Mouse (Mus musculus): Measurements from ENCODE around the gene Tmtc4. TPM values are rescaled to one million over a fixed set of nuclear protein-coding genes. Genes with fewer than 3 reads are reported as not detected.
A peak's percentile ranks its signal among the peaks of the same experiment; 100 is the strongest.

Tmtc4 gene
- not detected in 2 replicates for polyA plus RNA-seq (2012; ENCODE audit: insufficient read depth, low replicate concordance)

GRCm38 (mm10) chr14:122983226-122984215 lies at the start of gene Tmtc4:
TSS of gene Tmtc4 (minus strand) at chr14:122984035.
- Histone ChIP-seq H3K9me3 (no peaks in the 10 kb centered on the region), H3K36me3 (replicated peaks; ENCODE audit: low read length) (no peaks in the 10 kb centered on the region), H3K4me1 (peaks cover 31% of the 10 kb centered on the region), H3K27me3 (replicated peaks) (peaks cover 25% of the 10 kb centered on the region), H3K4me3 (replicated peaks) (peak within 1 kb of the TSS; percentile 94)
- TF ChIP-seq GATA1 (IDR thresholded peaks at IDR 0.05; ENCODE audit: borderline replicate concordance, low read length) (no peak), FLI1 (IDR thresholded peaks at IDR 0.05; ENCODE audit: low read length) (no peak)

- no peaks in the 10 kb centered on the region for H3K27me3 ChIP-seq (replicated peaks)
- TF ChIP-seq GATA1 (IDR thresholded peaks at IDR 0.05; ENCODE audit: borderline replicate concordance, low read length): no peak
- TF ChIP-seq FLI1 (IDR thresholded peaks at IDR 0.05; ENCODE audit: low read length): no peak
- H3K9me3 ChIP-seq: peaks cover 14% of the 10 kb centered on the region
- H3K36me3 ChIP-seq (replicated peaks; ENCODE audit: low read length): no peaks in the 10 kb centered on the region
- no peak overlapping the region for H3K4me3 ChIP-seq (replicated peaks)
- no peaks in the 10 kb centered on the region for H3K4me1 ChIP-seq
Measured at GRCm38 (mm10) chr14:123032435-123032834, 48.6 kb upstream of the Tmtc4 start.

- TF ChIP-seq FLI1 (IDR thresholded peaks at IDR 0.05; ENCODE audit: low read length): no peak
- no peak overlapping the region for H3K4me3 ChIP-seq (replicated peaks)
- no peaks in the 10 kb centered on the region for H3K27me3 ChIP-seq (replicated peaks)
Measured at GRCm38 (mm10) chr14:123027876-123028275, 44.0 kb upstream of the Tmtc4 start.

GRCm38 (mm10) chr14:123022981-123023380 lies 39.1 kb upstream of the Tmtc4 start:
- Histone ChIP-seq H3K4me3 (replicated peaks) (no peak overlapping the region), H3K4me1 (no peaks in the 10 kb centered on the region), H3K27me3 (replicated peaks) (no peaks in the 10 kb centered on the region), H3K9me3 (0 out of 2 replicates have a peak, but pooled peaks cover under 1% of the 10 kb centered on the region), H3K36me3 (replicated peaks; ENCODE audit: low read length) (no peaks in the 10 kb centered on the region)
- TF ChIP-seq FLI1 (IDR thresholded peaks at IDR 0.05; ENCODE audit: low read length) (no peak), GATA1 (IDR thresholded peaks at IDR 0.05; ENCODE audit: borderline replicate concordance, low read length) (no peak)

More at GRCm38 (mm10) chr14:123027876-123028275, 44.0 kb upstream of the Tmtc4 start:
- H3K4me1 ChIP-seq: no peaks in the 10 kb centered on the region
- peaks cover 10% of the 10 kb centered on the region; the same call in 1 of the 2 replicates for H3K9me3 ChIP-seq
- no peaks in the 10 kb centered on the region for H3K36me3 ChIP-seq (replicated peaks; ENCODE audit: low read length)

GRCm38 (mm10) chr14:123016310-123016709 lies 32.5 kb upstream of the Tmtc4 start:
- H3K27me3 ChIP-seq (replicated peaks): no peaks in the 10 kb centered on the region
- no peak for TF ChIP-seq FLI1 (IDR thresholded peaks at IDR 0.05; ENCODE audit: low read length)
- TF ChIP-seq GATA1 (IDR thresholded peaks at IDR 0.05; ENCODE audit: borderline replicate concordance, low read length): no peak
- H3K36me3 ChIP-seq (replicated peaks; ENCODE audit: low read length): no peaks in the 10 kb centered on the region
- H3K9me3 ChIP-seq: 0 out of 2 replicates have a peak, but pooled peaks cover 2% of the 10 kb centered on the region
- H3K4me1 ChIP-seq: no peaks in the 10 kb centered on the region
- H3K4me3 ChIP-seq (replicated peaks): no peak overlapping the region

- H3K9me3 ChIP-seq: 0 out of 2 replicates have a peak, but pooled peaks cover 2% of the 10 kb centered on the region
- no peaks in the 10 kb centered on the region for H3K27me3 ChIP-seq (replicated peaks)
- H3K4me1 ChIP-seq: no peaks in the 10 kb centered on the region
- no peak overlapping the region for H3K4me3 ChIP-seq (replicated peaks)
- TF ChIP-seq FLI1 (IDR thresholded peaks at IDR 0.05; ENCODE audit: low read length): no peak
- no peak for TF ChIP-seq GATA1 (IDR thresholded peaks at IDR 0.05; ENCODE audit: borderline replicate concordance, low read length)
- no peaks in the 10 kb centered on the region for H3K36me3 ChIP-seq (replicated peaks; ENCODE audit: low read length)
Measured at GRCm38 (mm10) chr14:123015687-123016086, 31.9 kb upstream of the Tmtc4 start.

- no peak overlapping the region for H3K4me3 ChIP-seq (replicated peaks)
- TF ChIP-seq GATA1 (IDR thresholded peaks at IDR 0.05; ENCODE audit: borderline replicate concordance, low read length) (no peak), FLI1 (IDR thresholded peaks at IDR 0.05; ENCODE audit: low read length) (no peak)
Measured at GRCm38 (mm10) chr14:123009108-123010018, 25.5 kb upstream of the Tmtc4 start.

GRCm38 (mm10) chr14:123008672-123009071 lies 24.8 kb upstream of the Tmtc4 start:
- Histone ChIP-seq H3K9me3 (no peaks in the 10 kb centered on the region), H3K4me1 (no peaks in the 10 kb centered on the region), H3K36me3 (replicated peaks; ENCODE audit: low read length) (no peaks in the 10 kb centered on the region), H3K4me3 (replicated peaks) (no peak overlapping the region), H3K27me3 (replicated peaks) (no peaks in the 10 kb centered on the region)
- no peak for TF ChIP-seq FLI1 (IDR thresholded peaks at IDR 0.05; ENCODE audit: low read length)
- TF ChIP-seq GATA1 (IDR thresholded peaks at IDR 0.05; ENCODE audit: borderline replicate concordance, low read length): no peak

More at GRCm38 (mm10) chr14:123009108-123010018, 25.5 kb upstream of the Tmtc4 start:
- no peaks in the 10 kb centered on the region for H3K4me1 ChIP-seq
- no peaks in the 10 kb centered on the region for H3K27me3 ChIP-seq (replicated peaks)
- H3K9me3 ChIP-seq: no peaks in the 10 kb centered on the region
- no peaks in the 10 kb centered on the region for H3K36me3 ChIP-seq (replicated peaks; ENCODE audit: low read length)

GRCm38 (mm10) chr14:123003715-123004114 lies 19.9 kb upstream of the Tmtc4 start:
- H3K4me3 ChIP-seq (replicated peaks): no peak overlapping the region
- no peaks in the 10 kb centered on the region for H3K36me3 ChIP-seq (replicated peaks; ENCODE audit: low read length)
- H3K9me3 ChIP-seq: no peaks in the 10 kb centered on the region
- no peak for TF ChIP-seq FLI1 (IDR thresholded peaks at IDR 0.05; ENCODE audit: low read length)
- no peak for TF ChIP-seq GATA1 (IDR thresholded peaks at IDR 0.05; ENCODE audit: borderline replicate concordance, low read length)
- H3K27me3 ChIP-seq (replicated peaks): no peaks in the 10 kb centered on the region
- no peaks in the 10 kb centered on the region for H3K4me1 ChIP-seq
